Mouse (Mus musculus) hindbrain, embryonic 14.5 days (tissue): ENCODE results near the gene Tjp3. TPM values are rescaled to one million over a fixed set of nuclear protein-coding genes. Genes with fewer than 3 reads are reported as not detected.
A peak's percentile ranks its signal among the peaks of the same experiment; 100 is the strongest.

Experiments
- ATAC-seq: fragments of 200-750 bp; cut with Nextera tagmentation; 2 replicates; pipeline ENCODE4 v1.8.0; 2017; ENCODE audit warnings: moderate number of reproducible peaks, mild to moderate bottlenecking, moderate TSS enrichment, moderate library complexity; ENCODE audit not compliant: low FRiP score
- DNase-seq: peaks from one replicate; pipeline ENCODE4 v3.0.0-alpha.2; 2015; ENCODE audit warnings: low spot score
- H3K27ac ChIP-seq: fragments of 300-500 bp; sonication (generic); 2 replicates; pipeline ENCODE4 v1.5.1; 2014; ENCODE audit warnings: mild to moderate bottlenecking, moderate library complexity
- H3K27me3 ChIP-seq: fragments of 300-500 bp; sonication (generic); 2 replicates; pipeline ENCODE4 v1.6.1; 2014; ENCODE audit warnings: mild to moderate bottlenecking, low read length, mixed read lengths; ENCODE audit not compliant: control insufficient read depth, insufficient read depth
- H3K36me3 ChIP-seq: fragments of 300-500 bp; sonication (generic); replicated peaks from 2 replicates; pipeline ENCODE4 v1.6.1; 2014; ENCODE audit not compliant: control insufficient read depth, insufficient read depth
- H3K4me1 ChIP-seq: fragments of 300-500 bp; sonication (generic); replicated peaks from 2 replicates; pipeline ENCODE4 v1.6.1; 2014; ENCODE audit warnings: antibody characterized with exemption, low read length, mixed read lengths; ENCODE audit not compliant: control insufficient read depth, insufficient read depth
- H3K4me2 ChIP-seq: fragments of 300-500 bp; sonication (generic); replicated peaks from 2 replicates; pipeline ENCODE4 v1.6.1; 2014; ENCODE audit warnings: mild to moderate bottlenecking, moderate library complexity
- H3K4me3 ChIP-seq: fragments of 300-500 bp; sonication (generic); replicated peaks from 2 replicates; pipeline ENCODE4 v1.5.1; 2014; ENCODE audit warnings: mild to moderate bottlenecking, low read length
- H3K9ac ChIP-seq: fragments of 300-500 bp; sonication (generic); 2 replicates; pipeline ENCODE4 v1.6.1; 2014
- H3K9me3 ChIP-seq: fragments of 300-500 bp; sonication (generic); 2 replicates; pipeline ENCODE4 v1.6.1; 2016; ENCODE audit warnings: low read length; ENCODE audit not compliant: control insufficient read depth
- WGBS: fragments of 180-500 bp; shearing (Covaris S2); extraction: QIAGEN DNeasy Blood & Tissue Kit; methylation state at CpG from one replicate; pipeline ENCODE4 v1.1.7; 2014; 5-methylcytosine and 5-hydroxymethylcytosine counted together
- polyA plus RNA-seq: library from polyadenylated mRNA; unstranded; fragments of >200 nt; fragmentation: Nextera tagmentation; extraction: Ambion mirVana; gene quantifications from 2 replicates; pipeline ENCODE4 v1.2.1, GENCODE M21; 2014

Gene Tjp3
- polyA plus RNA-seq, 1 experiment from 2014 or later = 6.0 TPM

DNA sequence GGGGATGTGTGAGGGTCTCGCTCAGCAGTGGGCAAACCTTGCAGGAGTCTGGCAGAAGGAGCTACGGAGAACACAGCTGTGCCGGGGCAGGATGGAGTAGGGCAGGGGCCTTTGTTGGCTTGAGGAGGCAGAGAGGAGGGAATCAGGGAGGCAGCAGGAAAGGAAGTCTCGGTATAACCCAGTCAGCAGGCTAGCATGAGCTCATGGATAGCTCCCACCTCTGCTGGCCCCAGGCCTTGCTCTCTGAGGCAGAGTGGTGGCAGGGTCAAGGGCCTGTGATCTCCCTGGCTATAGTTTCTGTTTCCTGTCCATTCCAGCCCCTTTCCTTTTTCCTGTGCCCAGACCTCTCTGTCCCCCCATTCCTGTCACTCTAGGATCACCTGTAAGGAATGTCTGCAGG, 10.9 kb upstream of the Tjp3 start:
- WGBS = 57% methylated on average over 4 of the region's 4 CpGs
- H3K9ac ChIP-seq = no peak overlapping the region
- ATAC-seq = no peak
- no peak overlapping the region for H3K27ac ChIP-seq
- no peaks in the 10 kb centered on the region; the same call in 1 of the 2 replicates for H3K4me1 ChIP-seq
- no peak for DNase-seq
- H3K4me3 ChIP-seq = no peak overlapping the region
- no peaks in the 10 kb centered on the region for H3K9me3 ChIP-seq
- H3K36me3 ChIP-seq = peaks cover 18% of the 10 kb centered on the region
- no peak overlapping the region for H3K4me2 ChIP-seq
- no peaks in the 10 kb centered on the region for H3K27me3 ChIP-seq

GRCm38 (mm10) chr10:81301321-81301720, 9.9 kb upstream of the Tjp3 start:
- WGBS = 85% methylated on average over 9 of the region's 9 CpGs
- peaks cover 9% of the 10 kb centered on the region for H3K36me3 ChIP-seq
- no peak for ATAC-seq
- no peaks in the 10 kb centered on the region; the same call in 1 of the 2 replicates for H3K4me1 ChIP-seq
- H3K4me2 ChIP-seq = no peak overlapping the region
- no peak overlapping the region for H3K27ac ChIP-seq
- no peak for DNase-seq
- no peak overlapping the region for H3K4me3 ChIP-seq
- H3K9ac ChIP-seq = no peak overlapping the region
- no peaks in the 10 kb centered on the region for H3K27me3 ChIP-seq
- H3K9me3 ChIP-seq = no peaks in the 10 kb centered on the region

DNA sequence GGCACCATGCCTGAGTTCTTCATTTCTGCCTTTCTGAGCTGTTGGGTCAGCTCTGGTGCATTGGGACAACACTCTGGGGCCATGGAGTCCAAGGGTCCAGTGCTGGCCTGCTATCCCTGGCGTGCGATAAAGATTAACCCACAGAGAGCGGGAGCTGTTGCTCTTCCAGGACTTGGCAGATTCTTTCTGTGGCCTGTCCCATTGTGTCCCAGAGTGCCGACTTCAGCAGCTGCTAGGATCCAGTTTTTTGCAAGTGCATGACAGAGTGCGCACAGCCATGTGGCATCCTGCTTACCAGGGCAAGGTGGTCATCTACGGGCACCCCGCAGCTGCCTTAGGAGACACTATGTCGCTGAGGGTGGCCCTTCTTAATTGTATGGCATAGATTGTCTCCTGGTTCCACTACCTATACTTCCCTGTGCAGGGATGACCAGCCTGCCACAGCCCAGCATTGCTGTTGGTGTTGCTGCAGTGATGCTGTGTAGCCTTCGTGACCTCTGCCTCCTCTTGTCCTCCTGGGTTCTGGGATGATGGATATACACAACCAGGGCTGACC, 9.0 kb upstream of the Tjp3 start:
- no peak overlapping the region for H3K4me3 ChIP-seq
- H3K27ac ChIP-seq = no peak overlapping the region
- 81% methylated on average over 9 of the region's 9 CpGs for WGBS
- no peaks in the 10 kb centered on the region for H3K36me3 ChIP-seq
- no peaks in the 10 kb centered on the region for H3K9me3 ChIP-seq
- no peaks in the 10 kb centered on the region; the same call in 1 of the 2 replicates for H3K4me1 ChIP-seq
- no peak overlapping the region for H3K4me2 ChIP-seq
- no peak for DNase-seq
- no peak overlapping the region for H3K9ac ChIP-seq
- no peaks in the 10 kb centered on the region for H3K27me3 ChIP-seq
- ATAC-seq = no peak

DNA sequence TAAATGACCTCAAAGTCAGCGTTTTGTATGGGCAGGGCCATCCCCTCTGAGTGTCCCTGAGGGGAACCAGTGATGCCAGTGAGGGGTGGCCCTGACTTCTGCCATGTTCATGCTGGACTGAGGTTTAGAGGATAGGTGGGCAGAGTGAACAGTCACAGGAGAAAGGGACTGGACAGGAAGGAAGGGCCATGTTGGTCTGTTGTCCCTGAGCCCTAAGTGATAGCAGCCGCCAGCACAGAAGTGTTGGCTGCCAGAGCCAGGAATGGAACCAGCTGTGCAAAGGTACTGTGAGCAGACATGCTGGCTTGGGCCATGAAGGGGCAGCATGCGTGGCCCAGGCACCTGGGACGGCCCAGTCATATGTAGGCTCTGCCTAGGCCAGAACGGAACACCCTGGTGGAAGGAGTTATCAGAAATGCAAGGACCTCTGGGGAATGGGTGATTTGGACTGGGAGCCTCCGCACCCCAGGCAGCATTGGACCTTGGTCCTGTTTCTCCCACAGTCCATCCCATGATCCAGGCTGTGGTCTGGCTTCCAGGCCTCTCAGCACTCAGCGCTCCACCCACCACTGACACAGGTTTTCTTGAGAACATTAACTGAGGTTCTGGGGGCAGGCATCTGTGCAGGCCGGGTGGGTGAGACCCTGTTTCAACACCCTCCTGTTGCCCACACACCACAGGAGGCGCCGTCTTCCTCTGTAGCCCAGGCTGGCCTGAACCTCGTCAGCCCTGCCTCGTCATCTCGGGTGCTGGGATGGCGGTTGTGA, 8.4 kb upstream of the Tjp3 start:
- ATAC-seq = no peak
- Histone ChIP-seq H3K4me1 (peaks cover 6% of the 10 kb centered on the region), H3K9ac (no peak overlapping the region), H3K36me3 (no peaks in the 10 kb centered on the region), H3K4me3 (no peak overlapping the region), H3K9me3 (no peaks in the 10 kb centered on the region), H3K4me2 (no peak overlapping the region), H3K27me3 (no peaks in the 10 kb centered on the region), H3K27ac (no peak overlapping the region)
- 89% methylated on average over 14 of the region's 14 CpGs for WGBS
- DNase-seq = no peak

DNA sequence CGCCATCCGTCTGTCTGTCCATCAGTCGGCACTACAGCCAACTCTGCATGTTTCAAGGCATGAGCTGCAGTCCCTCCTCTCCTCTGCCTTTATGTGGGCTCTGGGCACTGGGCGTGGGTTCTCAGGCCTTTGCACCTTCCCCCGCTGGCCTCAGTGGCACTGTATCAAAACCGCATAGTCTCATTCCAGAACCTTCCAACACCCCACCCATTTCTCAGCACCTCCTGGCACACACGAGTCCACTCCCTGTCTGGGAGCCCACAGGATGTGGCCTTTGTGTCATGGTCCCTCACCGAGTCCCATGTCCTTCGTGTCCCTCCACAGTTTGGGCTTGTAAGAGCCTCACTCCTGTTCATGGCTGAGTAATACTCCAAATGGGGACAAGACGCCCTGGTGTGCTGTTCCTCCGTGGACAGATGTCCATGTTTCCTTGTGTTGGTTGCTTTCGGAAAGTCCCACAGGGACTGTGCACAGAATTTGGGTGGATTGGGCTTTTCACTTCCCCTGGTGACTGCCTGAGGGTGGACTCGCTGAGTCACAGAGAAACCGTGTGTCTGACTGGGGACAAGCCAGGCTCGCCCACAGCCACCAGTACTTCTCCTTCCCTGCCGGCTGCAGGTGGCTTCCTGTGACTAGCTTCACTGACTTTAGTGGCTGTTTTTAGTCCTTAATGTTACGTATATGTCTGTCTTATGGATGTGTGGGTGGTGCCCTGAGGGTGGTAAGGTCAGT, 7.2 kb upstream of the Tjp3 start:
- Histone ChIP-seq H3K9me3 (no peaks in the 10 kb centered on the region), H3K4me2 (no peak overlapping the region), H3K4me3 (no peak overlapping the region), H3K9ac (no peak overlapping the region), H3K4me1 (peaks cover 17% of the 10 kb centered on the region), H3K27me3 (no peaks in the 10 kb centered on the region), H3K27ac (no peak overlapping the region), H3K36me3 (no peaks in the 10 kb centered on the region)
- ATAC-seq = no peak
- DNase-seq = no peak
- 94% methylated on average over 17 of the region's 17 CpGs for WGBS

DNA sequence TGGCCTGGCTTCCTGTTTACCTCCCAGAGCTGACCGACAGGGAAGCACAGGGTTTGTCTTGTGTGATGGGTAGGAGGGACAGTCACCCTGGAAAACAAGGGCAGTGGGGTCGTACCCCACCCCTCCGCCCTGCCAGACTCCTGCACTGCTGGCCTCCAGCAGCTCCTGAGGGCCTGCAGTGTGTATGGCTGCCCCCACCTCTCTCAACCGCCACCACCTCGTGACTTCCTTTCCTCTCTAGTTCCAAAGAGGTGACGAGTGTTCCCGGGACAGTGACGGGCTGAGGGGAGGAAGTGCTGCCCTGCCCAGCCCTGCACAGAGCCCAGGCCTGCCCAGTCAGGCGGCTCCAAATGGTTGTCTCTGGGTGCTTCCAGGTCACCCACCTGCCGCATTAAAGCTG, 6.5 kb upstream of the Tjp3 start:
- Histone ChIP-seq H3K36me3 (no peaks in the 10 kb centered on the region), H3K4me1 (peaks cover 17% of the 10 kb centered on the region), H3K27me3 (no peaks in the 10 kb centered on the region), H3K4me2 (no peak overlapping the region), H3K4me3 (no peak overlapping the region), H3K27ac (0 out of 2 replicates have a peak overlapping the region, but pooled peaks have one; percentile 9), H3K9me3 (no peaks in the 10 kb centered on the region), H3K9ac (no peak overlapping the region)
- WGBS = 80% methylated on average over 10 of the region's 10 CpGs
- ATAC-seq = no peak
- DNase-seq = no peak

- Histone ChIP-seq H3K9me3 (no peaks in the 10 kb centered on the region), H3K36me3 (no peaks in the 10 kb centered on the region), H3K4me3 (no peak overlapping the region), H3K4me2 (no peak overlapping the region), H3K4me1 (peaks cover 17% of the 10 kb centered on the region), H3K27me3 (no peaks in the 10 kb centered on the region), H3K9ac (no peak overlapping the region), H3K27ac (no peak overlapping the region)
- ATAC-seq (no peak), DNase-seq (no peak)
- WGBS = 85% methylated on average over 6 of the region's 6 CpGs
Observed at GRCm38 (mm10) chr10:81297246-81297645, 5.9 kb upstream of the Tjp3 start.

GRCm38 (mm10) chr10:81295185-81295584, 3.8 kb upstream of the Tjp3 start:
- no peaks in the 10 kb centered on the region for H3K36me3 ChIP-seq
- 0 out of 2 replicates have a peak overlapping the region, but pooled peaks have one; percentile 92 for H3K4me2 ChIP-seq
- H3K27me3 ChIP-seq = peaks cover 17% of the 10 kb centered on the region
- H3K9ac ChIP-seq = no peak overlapping the region
- no peaks in the 10 kb centered on the region for H3K9me3 ChIP-seq
- H3K4me3 ChIP-seq = no peak overlapping the region
- no peak for DNase-seq
- H3K27ac ChIP-seq = no peak overlapping the region
- ATAC-seq = no peak
- WGBS = 88% methylated on average over 6 of the region's 6 CpGs
- peaks cover 25% of the 10 kb centered on the region for H3K4me1 ChIP-seq

GRCm38 (mm10) chr10:81294442-81294841, 3.1 kb upstream of the Tjp3 start:
- Histone ChIP-seq H3K27ac (no peak overlapping the region), H3K9me3 (no peaks in the 10 kb centered on the region), H3K4me3 (peak overlapping the region; percentile 74), H3K36me3 (no peaks in the 10 kb centered on the region), H3K4me1 (peaks cover 25% of the 10 kb centered on the region), H3K27me3 (peaks cover 24% of the 10 kb centered on the region), H3K9ac (peak overlapping the region; percentile 80), H3K4me2 (peak overlapping the region; percentile 92)
- DNase-seq (no peak), ATAC-seq (no peak)
- WGBS = 70% methylated on average over 8 of the region's 8 CpGs
